Mouse (Mus musculus) cerebellum, adult 8-10 months (tissue): ENCODE results near the gene Sh3rf1.

Experiments used
- DNase-seq: peaks from one replicate; pipeline ENCODE4 v3.0.0; 2022

Sh3rf1 gene

DNA sequence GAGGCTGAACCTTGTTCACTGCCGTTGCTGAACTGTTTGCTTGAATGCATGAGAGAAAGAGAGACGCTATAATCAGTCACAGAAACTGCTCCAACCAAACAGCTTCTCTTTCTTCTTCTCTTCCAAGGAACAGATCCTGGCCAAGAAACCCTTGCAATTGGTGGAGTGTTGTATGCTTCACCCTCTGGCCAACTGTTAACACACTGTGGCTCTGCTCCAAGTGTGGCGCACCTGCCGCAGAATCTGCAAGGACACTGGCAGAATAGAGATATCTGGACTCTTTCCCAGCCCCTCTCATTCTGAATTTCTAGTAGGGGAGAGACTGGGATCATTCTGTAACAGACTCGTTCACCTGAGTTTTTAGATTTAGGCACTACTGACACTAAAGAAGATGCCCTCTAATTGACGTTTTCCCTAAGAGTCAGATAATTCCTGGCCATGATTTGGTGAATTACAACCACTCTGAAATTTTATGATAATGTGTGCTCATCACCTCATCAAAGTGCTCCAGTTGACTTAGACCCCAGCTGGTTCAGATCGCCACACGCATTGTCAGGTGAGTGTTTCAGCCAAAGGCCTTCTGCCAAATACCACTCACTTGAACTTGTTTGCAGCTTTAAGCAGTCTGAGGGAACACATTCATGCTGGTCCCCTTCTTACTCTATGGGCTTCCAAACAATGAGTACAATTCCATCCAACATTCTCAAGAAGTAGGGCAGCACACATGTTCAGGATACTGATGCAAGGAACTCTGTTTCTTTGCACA, 204.4 kb downstream of the Sh3rf1 start:
- no peak for DNase-seq

DNA sequence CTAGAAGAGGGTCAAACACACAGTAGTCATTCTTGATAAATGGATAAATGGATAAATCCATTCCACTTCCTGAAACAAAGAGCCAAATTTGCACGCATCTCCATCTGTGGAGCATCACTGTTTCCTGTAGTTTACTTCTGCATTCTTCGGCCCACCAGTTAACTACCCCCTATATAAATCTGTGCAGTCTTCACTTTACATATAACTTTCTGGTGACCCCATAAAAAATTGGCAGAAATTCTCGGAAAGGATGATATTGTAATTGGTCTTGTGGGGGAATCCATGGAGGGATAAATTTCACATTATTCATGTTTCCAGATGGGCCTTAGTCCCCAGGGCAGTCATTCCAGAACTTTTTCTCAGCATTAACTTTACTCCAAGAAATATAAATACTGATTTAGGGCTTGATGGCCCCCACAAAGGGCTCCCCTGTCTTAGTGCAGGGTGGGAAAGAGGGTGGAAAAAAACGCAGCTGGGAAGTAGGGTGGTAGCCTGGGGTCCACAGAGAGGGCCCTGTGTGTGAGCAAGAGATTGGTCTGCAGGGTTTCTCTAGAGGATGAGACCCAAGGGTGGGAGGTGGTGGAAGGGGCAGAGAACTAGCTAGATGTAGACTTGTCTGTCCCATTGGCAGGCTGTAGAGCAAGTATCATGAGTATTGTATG, 205.3 kb downstream of the Sh3rf1 start:
- no peak for DNase-seq

DNA sequence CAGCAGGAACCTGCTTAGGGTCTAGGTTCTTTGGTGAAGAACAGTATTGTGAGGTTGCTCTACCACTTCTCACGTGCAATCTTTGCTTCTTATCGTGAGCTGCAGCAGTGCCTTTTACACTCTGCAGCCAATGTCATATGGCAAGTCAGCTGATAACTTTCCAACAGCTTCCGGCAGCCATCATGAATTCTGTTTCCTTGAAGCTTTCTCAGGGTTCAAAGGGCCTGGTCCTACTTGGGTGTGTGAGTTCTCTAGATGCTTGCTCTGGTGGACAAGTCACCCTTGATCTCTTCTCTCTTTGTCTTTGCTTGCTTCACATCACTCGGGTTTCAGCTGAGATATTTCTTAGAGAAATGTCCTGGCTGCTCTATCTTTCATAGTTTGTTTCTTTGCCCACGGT, 211.8 kb downstream of the Sh3rf1 start:
- DNase-seq = no peak

DNA sequence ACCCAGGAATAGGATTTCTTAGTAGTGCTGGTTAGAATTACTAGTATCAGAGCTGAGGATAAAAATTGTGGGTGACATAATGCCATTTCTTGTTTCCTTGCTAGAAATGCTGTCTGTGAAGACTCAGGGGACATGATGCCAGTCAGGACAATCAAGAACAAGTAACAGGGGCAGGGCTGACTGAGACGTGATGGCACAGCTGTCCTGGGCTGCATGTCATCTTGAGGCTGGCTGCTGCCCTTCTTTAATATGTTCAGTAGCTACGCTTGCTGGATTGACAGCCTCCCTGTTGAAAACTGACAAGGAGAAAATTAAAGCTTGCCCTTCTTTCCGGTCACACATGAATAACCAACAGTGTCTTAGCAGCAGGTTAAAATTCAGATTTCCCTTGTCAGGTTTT, 212.5 kb downstream of the Sh3rf1 start:
- DNase-seq = no peak

DNA sequence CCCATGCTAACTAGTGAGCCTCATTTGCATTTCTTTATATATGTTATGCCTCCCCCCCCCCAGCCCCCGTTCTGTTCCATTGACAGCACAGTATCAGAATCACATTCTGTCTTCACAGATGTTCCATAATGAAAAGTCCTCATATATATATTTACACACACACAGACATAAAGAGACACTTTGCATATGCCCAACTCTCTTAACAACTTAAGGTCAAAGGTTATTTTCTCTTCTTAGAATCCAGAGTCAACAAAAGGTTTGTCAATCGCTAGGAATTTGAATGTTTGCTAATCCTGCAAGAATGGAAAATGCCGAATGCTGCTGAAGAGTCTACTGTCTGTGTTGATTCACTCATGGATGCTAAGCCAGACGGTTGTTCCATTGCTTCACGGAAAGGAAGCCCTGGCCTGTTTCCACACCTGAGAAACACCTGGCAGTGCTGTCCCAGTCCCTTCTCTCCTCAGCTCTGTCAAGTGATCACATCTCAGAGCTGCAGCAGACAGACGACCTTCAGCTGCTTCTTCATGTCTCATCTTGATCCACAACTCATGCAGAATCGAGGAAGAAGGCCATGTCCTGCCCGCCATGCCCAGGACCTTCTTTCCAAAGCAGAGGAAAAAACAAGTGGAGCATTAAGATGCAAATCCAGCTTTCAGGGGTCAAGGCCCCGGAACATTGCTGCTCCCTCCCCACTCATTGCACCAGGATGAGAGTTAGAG, 213.1 kb downstream of the Sh3rf1 start:
- DNase-seq = no peak

DNA sequence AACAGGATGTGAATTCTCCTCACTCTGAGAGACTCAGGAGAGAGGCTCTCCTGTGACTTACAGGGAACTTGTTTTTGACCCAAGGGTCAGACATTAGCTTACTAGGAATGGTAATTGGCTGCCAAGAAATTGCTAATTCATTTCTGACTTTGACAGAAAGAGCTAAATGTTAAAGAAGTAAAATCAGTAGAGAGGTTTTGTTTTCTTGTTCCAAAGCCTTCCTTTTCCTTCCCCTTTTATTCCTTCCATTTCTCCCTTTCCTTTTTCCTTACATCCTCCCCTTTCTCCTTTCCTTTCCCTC, 213.6 kb downstream of the Sh3rf1 start:
- DNase-seq = no peak

DNA sequence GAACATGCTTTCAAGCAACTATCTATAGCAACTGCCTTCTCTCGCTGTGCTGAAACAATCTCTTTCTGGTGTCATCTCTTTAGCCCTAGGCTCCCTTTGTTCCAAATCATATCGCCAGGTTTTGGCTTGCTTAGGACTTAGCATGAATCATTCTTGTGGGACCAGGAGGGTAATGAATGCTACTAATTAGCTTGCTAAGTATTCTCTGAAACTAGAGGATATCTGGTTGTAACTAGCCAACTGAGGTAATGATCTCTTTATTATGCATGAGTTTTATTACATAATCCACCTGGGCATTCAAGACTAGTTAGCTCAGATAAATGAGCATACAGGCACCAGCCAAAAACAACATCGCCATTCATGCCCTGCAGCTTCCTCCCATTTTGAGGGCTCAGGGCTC, 219.3 kb downstream of the Sh3rf1 start:
- no peak for DNase-seq

DNA sequence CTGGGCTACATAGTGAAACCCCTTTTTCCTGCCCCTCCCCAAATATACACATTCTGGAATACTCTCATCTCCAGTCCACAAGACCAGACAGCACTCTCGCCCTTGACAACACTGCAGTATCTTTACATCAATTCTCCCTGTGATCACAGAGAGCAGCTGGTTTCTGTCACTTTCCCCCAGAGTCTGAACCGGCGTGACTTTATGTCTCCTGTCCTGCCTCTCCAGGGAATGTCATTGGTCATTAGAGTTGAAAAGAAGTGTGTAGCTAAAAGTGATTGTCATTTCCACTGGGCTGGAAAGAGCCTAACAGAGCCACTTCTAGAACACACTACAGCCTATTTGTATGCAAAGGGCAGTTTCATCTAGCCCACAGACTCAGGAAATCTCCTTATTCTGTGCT, 220.7 kb downstream of the Sh3rf1 start:
- DNase-seq = no peak
